Mouse (Mus musculus): Measurements from ENCODE around the gene Tmem189.

- no peak for TF ChIP-seq CTCF (IDR thresholded peaks at IDR 0.05; ENCODE audit: low read depth, low read length)
- TF ChIP-seq POLR2AphosphoS5 (IDR thresholded peaks at IDR 0.05; ENCODE audit: insufficient replicate concordance, low read depth, low read length), result no peak
Measured at GRCm38 (mm10) chr2:167731149-167731548, 41.5 kb upstream of the Tmem189 start.
